Mouse (Mus musculus): Measurements from ENCODE around the gene Olah. TPM values are rescaled to one million over a fixed set of nuclear protein-coding genes. Genes with fewer than 3 reads are reported as not detected.

The Olah gene
- total RNA-seq, 1 experiment from 2014 or later, result not detected

- ATAC-seq (ENCODE audit: extremely low read depth, insufficient number of reproducible peaks, low FRiP score, poor library complexity, severe bottlenecking), result no peak
Measured at GRCm38 (mm10) chr2:3356311-3356710, 40.7 kb downstream of the Olah start.

DNA sequence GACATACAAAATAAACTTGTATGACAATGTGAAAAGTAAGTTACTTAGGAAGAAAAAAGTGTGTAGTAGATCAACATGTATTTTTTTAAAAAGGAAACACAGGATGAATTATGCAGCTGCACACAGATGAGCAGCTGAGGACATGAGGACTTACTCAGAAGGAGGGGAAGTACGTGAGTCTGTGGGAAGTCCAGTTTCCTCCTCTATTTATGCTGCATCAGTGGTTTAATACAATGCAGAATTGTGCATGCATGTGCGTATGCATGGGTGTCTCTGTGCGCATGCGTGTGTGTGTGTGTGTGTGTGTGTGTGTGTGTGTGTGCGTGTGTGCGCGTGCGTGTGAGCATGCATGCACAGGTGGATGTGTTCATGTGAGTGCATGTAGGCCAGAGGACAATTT is 41.2 kb downstream of the Olah start:
- no peak for ATAC-seq (ENCODE audit: extremely low read depth, insufficient number of reproducible peaks, low FRiP score, poor library complexity, severe bottlenecking)

GRCm38 (mm10) chr2:3353160-3353559 is 43.9 kb downstream of the Olah start:
- ATAC-seq (ENCODE audit: extremely low read depth, insufficient number of reproducible peaks, low FRiP score, poor library complexity, severe bottlenecking), result no peak

DNA sequence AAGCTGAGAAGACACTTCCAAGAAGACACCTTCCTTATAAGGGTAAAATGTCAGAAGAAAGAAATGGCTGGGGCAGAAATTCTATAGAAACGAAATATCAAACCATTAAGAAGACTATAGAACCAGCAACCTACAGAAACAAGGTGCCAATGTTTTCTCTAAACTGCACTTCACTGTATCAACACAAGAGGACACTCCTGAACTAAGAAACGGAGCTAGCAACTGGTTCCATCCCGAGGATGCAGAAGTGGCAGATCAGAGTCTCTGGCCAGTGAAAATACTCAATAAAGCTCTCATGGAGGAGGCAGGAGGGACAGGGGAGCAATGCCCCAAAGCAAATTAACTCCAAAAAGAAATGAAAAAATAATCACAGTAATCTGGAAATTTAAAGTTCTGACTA is 48.1 kb downstream of the Olah start:
- 0 out of 2 replicates have a peak, but pooled peaks have one; percentile 46 for ATAC-seq (ENCODE audit: extremely low read depth, insufficient number of reproducible peaks, low FRiP score, poor library complexity, severe bottlenecking)

DNA sequence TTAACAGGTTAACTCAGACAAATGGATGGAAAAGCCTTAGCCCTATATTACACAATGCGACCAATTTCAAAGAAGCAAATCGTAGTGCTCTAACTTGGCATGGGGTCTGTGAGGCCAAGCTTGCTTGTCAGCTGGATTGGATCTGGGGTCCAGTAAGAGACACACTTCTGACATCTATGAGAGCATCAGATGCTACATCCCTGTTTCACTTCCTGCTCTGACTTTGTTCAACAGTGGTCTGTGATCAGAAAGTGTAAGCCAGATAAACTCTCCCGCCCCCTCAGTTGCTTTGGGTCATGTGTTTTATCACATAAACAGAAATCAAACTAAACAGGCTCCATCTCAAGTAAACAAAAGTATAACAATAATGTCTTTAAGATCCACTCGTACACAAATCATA is 48.6 kb downstream of the Olah start:
- no peak for ATAC-seq (ENCODE audit: extremely low read depth, insufficient number of reproducible peaks, low FRiP score, poor library complexity, severe bottlenecking)

DNA sequence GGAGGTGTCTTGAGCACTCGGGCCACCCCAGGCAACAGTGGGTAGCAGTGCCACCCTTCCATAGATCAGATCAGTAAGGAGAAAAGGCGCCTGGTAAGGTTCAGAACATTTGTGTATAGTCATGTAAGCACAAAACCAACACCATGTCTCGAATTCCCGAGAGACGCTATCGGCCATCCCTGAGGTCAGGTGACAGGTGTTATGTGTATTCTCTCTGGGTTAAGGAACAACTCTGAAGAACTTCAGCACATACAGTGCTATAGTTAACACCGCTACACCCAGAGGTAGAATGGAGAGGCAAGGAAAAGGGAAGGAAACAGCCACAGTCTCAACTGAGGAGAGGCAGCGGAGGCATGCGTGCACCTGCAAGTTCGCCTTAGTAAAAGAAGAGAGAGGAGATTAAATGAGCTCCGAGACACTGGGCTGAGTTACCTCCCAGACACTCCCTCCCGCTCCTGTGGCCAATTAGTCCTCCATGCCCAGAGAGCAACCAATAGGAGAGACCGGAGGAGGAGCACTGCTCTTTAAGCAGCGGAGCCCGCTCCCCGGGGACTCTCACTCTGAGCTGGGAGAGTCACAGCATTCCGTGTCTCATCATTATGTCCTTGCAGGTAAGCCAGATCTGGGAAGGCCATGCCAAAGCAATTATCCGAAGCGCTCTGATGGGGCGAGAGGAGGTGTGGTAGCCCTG is 61.3 kb downstream of the Olah start, which contains the start of gene Acbd7:
Gene Acbd7 (plus strand): TSS at position 558 of the 691 bp plus-strand sequence.
- ATAC-seq (ENCODE audit: extremely low read depth, insufficient number of reproducible peaks, low FRiP score, poor library complexity, severe bottlenecking), result no peak

DNA sequence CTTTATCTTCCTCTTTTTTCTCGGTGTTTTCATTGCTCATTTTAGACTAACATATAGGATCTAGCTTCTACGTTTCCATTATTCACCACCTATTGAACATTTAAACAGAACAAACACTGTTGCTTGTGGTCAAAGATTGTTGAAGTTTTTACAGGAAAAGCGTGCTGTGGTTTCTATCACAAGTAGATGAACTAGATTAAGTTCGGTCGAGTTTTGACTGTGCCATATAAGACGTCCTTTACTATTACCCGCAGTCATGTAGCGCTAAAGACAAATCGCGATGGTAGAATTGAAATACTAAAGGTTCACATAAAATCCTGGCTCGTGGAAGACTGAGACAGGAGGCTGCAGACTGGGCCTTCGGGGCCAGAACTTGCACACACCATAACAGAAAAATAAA is 63.2 kb downstream of the Olah start:
- ATAC-seq (ENCODE audit: extremely low read depth, insufficient number of reproducible peaks, low FRiP score, poor library complexity, severe bottlenecking), result no peak

DNA sequence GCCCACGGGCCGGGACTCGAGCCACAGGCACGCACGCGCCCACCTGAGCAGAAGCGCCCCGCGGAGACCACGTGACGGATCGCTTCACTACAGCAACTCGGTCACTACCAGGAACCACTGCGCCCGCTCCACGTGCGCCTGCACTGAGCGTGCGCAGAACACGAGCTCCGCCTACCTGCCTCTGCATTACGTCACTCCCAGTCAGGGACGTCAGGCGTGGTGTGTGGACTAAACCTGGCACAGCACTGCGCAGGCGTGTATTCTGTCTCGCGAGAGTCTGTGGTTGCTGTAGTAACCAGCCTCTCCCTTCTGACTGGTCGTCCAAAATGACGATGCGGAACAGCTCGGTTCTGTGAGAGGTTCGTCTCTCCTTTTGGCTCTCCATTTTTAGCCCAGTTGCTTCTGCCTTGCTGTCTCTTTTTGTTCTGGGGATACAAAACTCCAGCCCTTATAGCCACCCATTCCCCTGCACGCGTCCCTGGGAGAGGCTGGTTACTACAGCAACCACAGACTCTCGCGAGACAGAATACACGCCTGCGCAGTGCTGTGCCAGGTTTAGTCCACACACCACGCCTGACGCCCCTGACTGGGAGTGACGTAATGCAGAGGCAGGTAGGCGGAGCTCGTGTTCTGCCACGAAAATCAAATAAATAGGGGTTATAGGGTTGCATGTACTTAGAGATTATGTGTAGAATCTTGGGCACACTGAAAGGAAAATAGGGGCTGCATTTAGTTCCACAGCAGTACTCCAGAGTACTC is 64.3 kb downstream of the Olah start, which contains the start of gene Rpp38:
Gene Rpp38 (minus strand): TSS at position 160 of the 759 bp plus-strand sequence.
- peak; percentile 88 for ATAC-seq (ENCODE audit: extremely low read depth, insufficient number of reproducible peaks, low FRiP score, poor library complexity, severe bottlenecking)

DNA sequence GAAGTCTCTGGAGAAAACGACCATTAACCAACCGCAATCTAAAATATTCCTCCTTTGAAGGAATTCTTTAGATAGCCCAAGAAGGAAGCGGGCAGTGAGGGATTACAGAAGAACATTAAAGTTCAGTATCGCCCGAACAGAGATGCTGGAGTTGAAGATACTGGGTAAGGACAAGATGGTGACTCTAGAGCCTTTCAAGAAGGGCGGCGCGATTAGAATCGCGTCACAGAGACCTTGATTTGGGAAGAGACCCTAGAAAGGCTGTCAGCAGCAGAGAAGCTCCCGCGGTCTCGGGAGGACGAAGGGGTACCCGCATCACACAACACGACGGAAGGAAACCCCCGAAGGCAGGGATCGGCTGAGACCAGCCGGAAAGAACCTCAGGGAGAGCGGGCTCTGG is 65.0 kb downstream of the Olah start:
- no peak for ATAC-seq (ENCODE audit: extremely low read depth, insufficient number of reproducible peaks, low FRiP score, poor library complexity, severe bottlenecking)

- no peak for ATAC-seq (ENCODE audit: extremely low read depth, insufficient number of reproducible peaks, low FRiP score, poor library complexity, severe bottlenecking)
Measured at GRCm38 (mm10) chr2:3331071-3331703, 65.8 kb downstream of the Olah start.

- peak; percentile 72; the same call in 1 of the 2 replicates for ATAC-seq (ENCODE audit: extremely low read depth, insufficient number of reproducible peaks, low FRiP score, poor library complexity, severe bottlenecking)
Measured at GRCm38 (mm10) chr2:3327351-3327750, 69.7 kb downstream of the Olah start.

- no peak for ATAC-seq (ENCODE audit: extremely low read depth, insufficient number of reproducible peaks, low FRiP score, poor library complexity, severe bottlenecking)
Measured at GRCm38 (mm10) chr2:3326547-3326946, 70.5 kb downstream of the Olah start.

DNA sequence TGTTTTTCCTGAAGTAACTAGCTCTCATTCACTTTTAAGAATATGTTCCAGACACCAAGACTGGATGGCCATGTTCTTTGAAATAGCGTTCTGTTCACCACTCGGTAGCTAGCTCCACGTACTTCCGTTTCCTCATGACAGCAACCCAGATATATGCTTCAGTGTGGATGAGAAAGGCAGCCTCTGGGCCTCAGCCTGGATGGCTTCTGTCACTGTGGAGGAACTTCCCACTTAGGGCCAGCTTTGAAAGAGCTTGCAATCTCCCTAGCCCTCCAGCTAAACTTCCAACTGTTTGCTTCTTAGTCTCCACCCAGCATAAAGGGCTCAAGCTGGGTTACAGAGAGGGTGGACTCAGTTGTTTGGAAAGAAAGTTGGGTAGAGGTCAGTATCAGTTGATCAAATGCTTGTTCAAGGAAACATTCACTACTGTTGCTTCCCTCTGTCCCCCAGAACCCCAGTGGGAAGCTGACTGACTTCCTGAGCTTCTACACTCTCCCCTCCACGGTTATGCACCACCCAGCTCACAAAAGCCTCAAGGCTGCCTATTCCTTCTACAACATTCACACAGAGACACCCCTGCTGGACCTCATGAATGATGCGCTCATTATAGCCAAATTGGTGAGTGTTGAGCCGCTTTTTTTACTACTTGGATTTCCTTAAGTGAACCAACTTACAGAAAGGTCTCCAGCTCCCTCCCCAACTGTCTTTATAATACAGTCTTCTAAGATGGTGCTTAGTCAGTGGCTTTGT is 72.5 kb downstream of the Olah start:
- ATAC-seq (ENCODE audit: extremely low read depth, insufficient number of reproducible peaks, low FRiP score, poor library complexity, severe bottlenecking), result no peak

- no peak for ATAC-seq (ENCODE audit: extremely low read depth, insufficient number of reproducible peaks, low FRiP score, poor library complexity, severe bottlenecking)
Measured at GRCm38 (mm10) chr2:3323132-3323531, 73.9 kb downstream of the Olah start.

GRCm38 (mm10) chr2:3305426-3306025 is 91.5 kb downstream of the Olah start:
- ATAC-seq (ENCODE audit: extremely low read depth, insufficient number of reproducible peaks, low FRiP score, poor library complexity, severe bottlenecking), result no peak

- ATAC-seq (ENCODE audit: extremely low read depth, insufficient number of reproducible peaks, low FRiP score, poor library complexity, severe bottlenecking), result no peak
Measured at GRCm38 (mm10) chr2:3295826-3296225, 101.2 kb downstream of the Olah start.

DNA sequence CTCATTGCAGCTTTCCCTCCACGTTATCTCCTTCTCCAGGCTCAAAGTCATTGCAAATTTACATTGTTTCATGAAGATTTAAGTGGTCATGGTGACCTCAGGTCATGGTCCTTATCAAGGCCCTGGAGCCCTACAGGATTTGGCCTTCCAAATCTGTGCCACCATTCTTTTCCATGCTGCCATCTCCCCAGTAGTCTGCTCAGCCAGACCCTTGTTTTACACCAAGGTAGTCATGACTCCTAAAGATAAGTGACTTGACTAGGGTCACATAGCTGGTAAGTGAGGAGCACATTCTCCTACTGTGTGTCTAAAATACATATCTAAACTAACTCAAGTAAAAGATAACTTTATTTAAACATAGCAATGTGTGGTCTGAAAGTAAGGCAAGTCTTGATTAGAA is 104.8 kb downstream of the Olah start:
- no peak for ATAC-seq (ENCODE audit: extremely low read depth, insufficient number of reproducible peaks, low FRiP score, poor library complexity, severe bottlenecking)
